Comparison of ENCODE assay signal across 17 mouse cellular contexts in genomic region chr9:72592016-72592415, GRCm38 (mm10).
"Had no signal": no experiment of that assay in that cellular context is flagged by ENCODE, and none has a peak within 500 bp of the region (broad histone marks: within the 10 kb centered on the region; RNA-seq: fewer than 3 reads in every experiment).

No protein-coding gene starts in this region.

- H3K27ac ChIP-seq: limb, embryonic 15.5 days; liver, embryonic 12.5 days; midbrain, embryonic 10.5 days; neural tube, embryonic 15.5 days; stomach, embryonic 15.5 days had no signal

- H3K9ac ChIP-seq: limb, embryonic 15.5 days; liver, embryonic 12.5 days; lung, embryonic 14.5 days; neural tube, embryonic 15.5 days; stomach, embryonic 15.5 days had no signal

- H3K36me3 ChIP-seq: limb, embryonic 15.5 days; stomach, embryonic 15.5 days had no signal

- H3K4me1 ChIP-seq: limb, embryonic 15.5 days; liver, embryonic 12.5 days; neural tube, embryonic 15.5 days; stomach, embryonic 15.5 days had no signal

- H3K9me3 ChIP-seq: limb, embryonic 15.5 days; liver, embryonic 12.5 days; midbrain, embryonic 10.5 days; neural tube, embryonic 15.5 days; stomach, embryonic 15.5 days had no signal

- H3K4me2 ChIP-seq: limb, embryonic 15.5 days; liver, embryonic 12.5 days; lung, embryonic 14.5 days; neural tube, embryonic 15.5 days; stomach, embryonic 15.5 days had no signal

- H3K4me3 ChIP-seq: limb, embryonic 15.5 days; liver, embryonic 12.5 days; midbrain, embryonic 10.5 days; myocyte; neural tube, embryonic 15.5 days; stomach, embryonic 15.5 days had no signal

- ATAC-seq: liver, embryonic 12.5 days had no signal

- H3K27me3 ChIP-seq: limb, embryonic 15.5 days; liver, embryonic 12.5 days; neural tube, embryonic 15.5 days; stomach, embryonic 15.5 days had no signal

- DNase-seq: kidney, adult 2 months; kidney, postnatal 25 days; layer of hippocampus, adult 9-11 months; layer of hippocampus, postnatal 36 days; lung, embryonic 14.5 days; midbrain, embryonic 14.5 days; retina, postnatal 1 day; right cerebral cortex, postnatal 4 days; spleen, adult 18-20 months; thymus, adult 2 months; thymus, postnatal 25 days had no signal
